Mouse (Mus musculus) c-Kit-positive CD71-positive TER-119-positive erythroid progenitor cells, embryonic 14.5 days (primary cell): Measurements from ENCODE around the gene Gab2.

Experiments
- DNase-seq: peaks from one replicate; pipeline ENCODE4 v3.0.0-alpha.2; 2013; ENCODE audit warnings: low spot score

Gene Gab2

DNA sequence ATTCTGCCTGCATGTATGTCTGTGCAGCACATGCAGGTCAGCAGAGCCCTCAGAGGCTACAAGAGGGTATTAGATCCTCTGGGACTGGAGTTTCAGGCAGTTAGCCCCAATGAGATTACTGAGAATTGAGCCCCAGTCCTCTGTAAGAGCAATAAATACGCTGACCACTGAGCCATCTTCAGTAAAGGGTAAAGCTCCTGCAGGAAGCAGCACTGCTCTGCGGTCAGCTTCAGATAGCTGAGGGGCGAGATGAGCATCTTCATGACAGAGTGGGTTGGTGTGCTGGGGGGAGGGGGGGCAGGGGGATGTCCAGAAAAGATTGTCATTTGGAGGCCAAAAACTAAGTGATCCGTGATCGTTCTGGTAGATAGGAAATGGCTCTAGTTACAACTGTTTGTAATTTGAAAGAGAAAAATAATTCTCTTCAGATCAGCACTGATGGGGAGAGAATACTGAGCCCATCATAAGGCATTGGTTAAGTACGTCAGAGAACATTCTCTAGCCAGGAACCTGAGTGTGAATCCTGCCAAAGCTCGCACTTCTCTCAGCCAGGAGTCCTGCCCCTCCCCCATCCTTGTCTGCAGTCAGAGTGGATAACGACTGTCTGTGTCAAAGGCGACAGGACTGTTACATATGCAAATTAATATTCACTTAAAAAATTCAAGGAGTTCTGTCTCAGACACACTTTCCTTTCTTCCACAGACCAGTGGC, 264.9 kb downstream of the Gab2 start:
- no peak for DNase-seq

DNA sequence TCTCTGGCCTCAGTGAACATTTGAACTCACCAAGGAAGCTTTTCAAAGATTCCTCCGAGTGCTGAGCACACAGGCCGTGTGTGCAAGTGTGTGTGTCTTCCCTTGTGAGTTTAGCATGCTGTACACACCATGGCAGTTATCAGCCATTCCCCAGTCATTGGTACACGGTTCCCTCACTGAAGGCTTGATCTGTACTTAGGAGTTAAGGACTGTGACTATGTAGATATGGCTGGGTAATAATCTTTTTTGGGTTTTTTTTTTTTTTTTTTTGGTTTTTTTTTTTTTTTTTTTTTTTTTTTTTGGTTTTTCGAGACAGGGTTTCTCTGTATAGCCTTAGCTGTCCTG, 265.4 kb downstream of the Gab2 start:
- DNase-seq: no peak

DNA sequence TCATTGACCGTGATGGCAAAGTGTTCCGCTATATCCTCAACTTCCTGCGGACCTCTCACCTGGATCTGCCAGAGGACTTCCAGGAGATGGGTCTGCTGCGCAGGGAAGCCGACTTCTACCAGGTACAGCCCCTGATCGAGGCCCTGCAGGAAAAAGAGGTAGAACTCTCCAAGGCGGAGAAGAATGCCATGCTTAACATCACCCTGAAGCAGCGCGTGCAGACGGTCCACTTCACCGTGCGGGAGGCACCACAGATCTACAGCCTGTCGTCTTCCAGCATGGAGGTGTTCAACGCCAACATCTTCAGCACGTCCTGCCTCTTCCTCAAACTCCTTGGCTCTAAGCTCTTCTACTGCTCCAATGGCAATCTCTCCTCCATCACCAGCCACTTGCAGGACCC, 266.1 kb downstream of the Gab2 start:
- DNase-seq: no peak

DNA sequence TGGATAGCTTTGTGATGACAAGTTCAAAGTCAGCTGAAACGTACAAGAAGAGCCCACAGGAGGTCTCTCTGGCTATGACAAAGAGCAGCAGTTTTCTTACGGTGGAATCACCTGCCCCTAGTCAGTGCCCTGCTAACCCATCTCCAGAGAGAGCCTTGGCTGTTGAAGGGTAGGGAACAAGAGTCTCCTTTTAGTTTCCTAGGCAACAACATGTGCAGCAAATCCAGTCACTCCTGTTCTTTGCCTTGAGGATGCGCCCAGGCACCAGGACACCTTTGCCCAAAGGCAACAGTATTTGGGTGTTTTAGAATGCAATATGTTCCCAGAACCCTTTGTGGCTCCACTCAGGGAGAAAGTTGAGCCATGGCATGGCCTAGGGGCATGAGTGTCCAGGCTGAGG, 266.9 kb downstream of the Gab2 start:
- DNase-seq: no peak

GRCm38 (mm10) chr7:97348836-97349235, 267.4 kb downstream of the Gab2 start:
- DNase-seq: no peak

GRCm38 (mm10) chr7:97349438-97349837, 268.1 kb downstream of the Gab2 start:
- DNase-seq: no peak

DNA sequence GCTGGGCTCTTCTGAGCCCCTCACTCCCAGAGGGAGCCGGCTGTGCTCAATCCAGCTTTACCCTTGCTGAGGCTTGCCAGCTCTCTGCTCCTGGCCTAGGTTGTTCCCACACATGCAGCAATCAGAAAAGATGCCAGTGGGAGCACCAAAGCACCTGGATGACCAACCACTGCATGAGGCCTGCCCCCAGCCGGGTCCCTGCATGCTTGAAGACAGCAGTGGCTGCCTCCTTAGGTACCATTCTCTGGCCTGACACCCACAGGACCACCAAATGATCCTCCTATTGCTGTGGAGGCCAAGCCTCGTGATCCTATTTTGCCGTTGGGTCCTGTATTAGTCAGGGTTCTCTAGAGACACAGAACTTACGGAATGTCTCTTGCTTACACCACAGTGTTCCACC, 269.5 kb downstream of the Gab2 start:
- DNase-seq: no peak

- no peak for DNase-seq
Observed at GRCm38 (mm10) chr7:97351792-97352513, 270.6 kb downstream of the Gab2 start.

DNA sequence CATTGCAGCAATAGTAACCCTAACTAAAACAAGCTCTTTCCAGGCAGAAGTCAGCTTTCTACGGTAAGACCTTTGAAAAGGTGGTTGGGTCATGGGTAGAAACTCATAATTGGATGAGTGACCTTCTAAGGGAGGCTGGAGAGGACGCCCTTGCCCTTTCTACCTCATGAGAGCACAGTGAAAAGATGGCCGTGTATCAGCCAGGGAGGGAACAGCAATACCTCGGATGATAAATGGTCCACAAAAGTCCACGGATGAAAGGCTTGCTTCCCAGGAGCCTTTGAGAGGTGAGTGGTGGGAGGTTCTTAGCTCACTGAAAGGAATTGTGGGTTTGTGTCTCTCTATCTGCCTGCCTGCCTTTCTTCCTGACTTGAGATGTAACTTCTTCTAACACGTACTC, 272.0 kb downstream of the Gab2 start:
- DNase-seq: no peak

DNA sequence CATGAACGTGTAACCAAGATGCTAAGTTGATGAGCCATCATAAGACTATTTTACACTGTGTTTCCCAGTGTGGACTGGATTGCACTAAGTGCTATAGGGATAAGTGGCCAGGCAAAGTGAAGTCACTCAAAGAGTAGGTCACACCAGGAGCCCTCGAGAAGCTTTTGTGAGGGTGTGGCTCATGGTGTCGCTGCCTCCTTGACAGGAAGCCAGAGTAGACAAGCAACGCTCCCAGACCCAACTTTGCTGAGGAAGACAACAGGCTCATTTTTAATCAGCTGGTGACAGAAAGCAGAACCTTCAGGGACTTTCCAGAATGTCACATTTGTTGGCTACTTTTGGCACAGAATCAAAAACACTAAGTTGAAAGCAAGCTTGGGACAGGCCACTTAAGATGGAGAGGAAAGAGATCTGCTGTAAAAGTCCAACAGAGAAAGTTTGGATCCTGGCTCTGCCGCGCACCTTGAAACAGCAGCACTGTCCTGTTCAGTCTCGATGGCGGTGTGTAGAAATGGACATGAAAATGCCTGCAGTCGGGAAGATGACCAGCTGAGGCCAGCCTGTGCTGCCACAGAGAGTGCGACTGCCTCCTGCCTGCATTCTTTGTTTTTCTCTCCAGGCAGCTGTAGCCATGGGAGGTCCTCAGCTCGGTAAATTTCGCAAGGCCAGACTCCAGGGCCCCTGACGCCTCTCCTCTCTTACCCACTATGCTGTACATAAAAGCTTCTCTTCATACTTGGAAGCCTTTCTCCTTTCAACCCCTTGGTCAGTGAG, 273.9 kb downstream of the Gab2 start:
- DNase-seq: no peak

DNA sequence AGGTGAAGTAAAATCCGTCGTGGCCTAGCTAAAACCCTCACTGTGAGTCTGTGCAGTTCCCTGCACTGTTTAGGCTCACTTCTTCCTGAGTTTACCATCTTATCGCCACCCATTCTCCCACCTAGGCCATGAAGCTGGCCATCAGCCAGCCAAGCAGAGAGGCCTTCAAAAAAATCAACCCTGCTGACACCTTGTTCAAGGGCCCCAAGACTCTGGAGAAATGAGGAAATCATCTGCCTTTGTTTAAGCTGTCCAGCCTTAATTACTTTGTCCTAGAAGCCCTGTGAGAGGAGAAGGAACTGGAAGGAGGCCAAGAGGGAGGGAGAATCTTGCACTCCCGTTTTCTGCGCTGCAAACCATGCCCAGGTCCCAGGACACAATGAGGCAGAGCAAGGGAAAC, 274.9 kb downstream of the Gab2 start:
- DNase-seq: no peak

- no peak for DNase-seq
Observed at GRCm38 (mm10) chr7:97356875-97357276, 275.5 kb downstream of the Gab2 start.

DNA sequence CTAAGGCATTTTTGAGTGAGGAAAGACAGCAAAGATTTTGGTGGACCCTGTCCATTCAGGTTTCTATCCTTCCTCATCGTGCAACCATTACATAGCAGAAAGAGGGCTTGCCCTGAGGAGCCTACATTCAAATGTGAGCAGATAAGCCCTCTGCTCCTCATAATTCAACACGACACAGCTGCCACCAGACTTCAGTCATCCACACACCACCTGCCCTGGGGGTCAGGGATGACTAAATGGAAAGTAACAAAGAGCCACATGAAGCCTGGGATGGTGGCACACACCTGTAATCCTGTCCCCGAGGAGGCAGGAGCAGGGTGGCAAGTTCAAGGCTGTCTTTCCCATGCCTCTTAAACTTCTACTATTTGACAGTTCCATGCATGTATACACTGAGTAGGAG, 276.5 kb downstream of the Gab2 start:
- DNase-seq: no peak

DNA sequence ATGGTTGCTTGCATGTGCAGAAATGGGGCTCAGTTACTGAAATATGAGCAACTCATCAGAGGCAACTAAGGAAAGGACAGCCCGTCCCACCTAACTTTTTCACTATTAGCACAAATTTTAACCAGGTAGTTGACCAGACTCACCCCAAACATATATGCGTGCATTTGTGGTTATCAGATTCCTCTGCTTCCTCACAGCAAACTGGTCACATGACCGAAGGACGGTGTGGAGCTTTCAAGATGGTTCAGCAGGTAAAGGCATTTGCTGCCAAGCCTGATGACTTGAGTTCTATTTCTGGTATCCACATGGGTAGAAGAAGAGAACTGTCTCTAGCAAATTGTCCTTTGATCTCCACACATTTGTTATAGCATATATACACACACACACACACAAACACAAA, 277.0 kb downstream of the Gab2 start:
- no peak for DNase-seq
